Mouse (Mus musculus) lung, postnatal 14 days (tissue): ENCODE measurements around the gene D11Wsu47e.

ENCODE experiments used
- DNase-seq: peaks from one replicate; pipeline ENCODE4 v3.0.0; 2021

The D11Wsu47e gene

DNA sequence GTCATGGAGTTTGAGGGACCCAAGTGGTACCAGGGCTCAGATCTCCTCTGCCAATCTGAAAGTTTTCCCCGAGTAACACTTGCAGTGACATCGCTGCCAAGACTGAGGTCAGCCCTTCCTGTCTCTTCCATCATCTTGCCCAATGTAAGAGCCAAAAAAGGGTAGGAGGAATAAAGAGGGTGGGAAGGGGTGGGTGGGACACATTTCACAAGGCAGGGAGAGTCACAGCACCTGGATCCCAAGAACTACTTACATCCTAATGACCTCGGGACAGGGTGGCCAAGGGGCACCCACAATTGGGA is 53.3 kb downstream of the D11Wsu47e start:
- DNase-seq, result no peak

DNA sequence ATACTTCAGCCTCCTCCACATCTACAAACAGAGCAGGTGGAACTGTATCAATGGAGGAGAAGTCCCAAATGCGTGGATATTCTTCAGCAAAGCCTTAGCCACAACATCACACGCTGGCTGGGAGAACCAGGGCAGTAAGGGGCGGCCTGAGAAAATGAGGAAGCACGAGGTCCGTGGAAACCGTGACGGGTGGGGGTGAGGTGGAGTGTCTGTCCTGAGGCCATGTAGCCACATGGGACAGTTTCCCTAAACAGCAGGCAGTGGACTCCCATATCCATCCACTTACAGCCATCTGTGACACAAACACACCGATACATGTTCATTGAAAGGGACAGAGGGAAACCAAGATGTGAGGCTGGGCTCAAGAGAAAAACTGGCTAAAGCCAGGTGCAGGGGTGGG is 53.7 kb downstream of the D11Wsu47e start:
- no peak for DNase-seq

DNA sequence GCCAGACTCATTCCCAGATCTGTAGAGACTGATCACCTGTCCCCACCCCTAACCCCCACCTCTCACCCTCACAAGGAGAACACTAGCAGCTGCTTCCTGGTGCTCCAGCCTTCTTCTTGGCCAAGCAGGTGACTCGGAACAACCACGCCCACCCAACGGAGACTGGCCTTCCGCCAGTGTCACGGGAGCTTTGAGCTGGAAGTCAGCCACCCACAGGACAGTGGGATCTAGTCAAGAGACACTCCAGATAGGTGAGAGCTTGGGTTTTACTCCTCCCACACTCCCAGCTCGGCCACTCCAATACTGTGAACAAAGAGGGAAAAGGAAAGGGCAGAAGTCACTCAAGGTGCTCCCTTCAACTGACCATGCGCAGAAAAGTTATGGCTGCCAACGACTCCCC is 55.0 kb downstream of the D11Wsu47e start:
- DNase-seq, result peak; percentile 81

DNA sequence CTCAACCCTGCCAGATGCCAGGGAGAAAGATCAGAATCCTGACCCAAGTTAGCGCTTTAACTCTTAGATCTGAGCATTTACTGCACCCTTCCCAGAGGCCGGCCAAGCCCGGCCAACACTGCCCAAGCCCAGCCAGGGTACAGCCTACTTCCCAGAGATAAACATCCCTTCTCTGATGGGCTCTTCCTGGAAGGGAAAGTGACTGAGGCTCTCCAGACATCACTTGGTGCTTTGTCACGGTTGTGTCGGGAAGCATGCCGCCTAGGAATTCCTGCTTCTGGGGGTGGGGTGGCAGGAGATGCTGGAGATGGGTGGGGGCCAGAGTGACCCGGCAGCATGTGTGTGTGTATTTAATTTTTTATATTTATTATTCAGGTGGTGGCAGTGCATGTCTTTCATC is 55.9 kb downstream of the D11Wsu47e start:
- no peak for DNase-seq

DNA sequence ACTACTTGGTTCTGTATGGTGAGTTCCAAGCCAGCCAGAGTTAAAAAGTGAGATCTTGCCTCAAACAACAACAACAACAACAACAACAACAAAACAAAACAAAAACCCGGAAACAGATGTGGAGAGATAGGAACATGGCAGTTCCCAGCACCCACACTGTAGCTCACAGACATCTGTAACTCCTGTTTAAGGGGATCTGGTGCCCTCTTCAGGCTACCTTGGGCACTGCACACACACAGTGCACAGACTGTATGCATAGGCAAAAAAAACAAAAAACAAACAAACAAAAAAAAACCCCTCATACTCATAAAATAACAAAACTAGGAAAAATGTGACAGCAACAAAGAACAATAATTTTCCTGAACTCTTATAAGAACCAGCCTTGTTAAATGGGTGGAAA is 58.8 kb downstream of the D11Wsu47e start:
- DNase-seq, result no peak
